Mouse (Mus musculus) midbrain, embryonic 14.5 days (tissue): ENCODE measurements at regions not wholly inside any gene's neighbourhood (a gene's known extent, or its start where the extent isn't known, plus 50 kb on each side); places are given as distances from the start of the nearest gene placed in this dataset.

ENCODE experiments used
- ATAC-seq: fragments of 200-750 bp; cut with Nextera tagmentation; 2 replicates; pipeline ENCODE4 v1.8.0; 2017; ENCODE audit warnings: moderate number of reproducible peaks, moderate library complexity; ENCODE audit not compliant: low FRiP score, low TSS enrichment
- DNase-seq: peaks from one replicate; pipeline ENCODE4 v3.0.0-alpha.2; 2015
- H3K27ac ChIP-seq: fragments of 300-500 bp; sonication (generic); replicated peaks from 2 replicates; pipeline ENCODE4 v1.5.1; 2014; ENCODE audit warnings: mild to moderate bottlenecking, low read depth, low read length, moderate library complexity
- H3K27me3 ChIP-seq: fragments of 300-500 bp; sonication (generic); 2 replicates; pipeline ENCODE4 v1.6.1; 2014; ENCODE audit warnings: low read length, control low read depth, mixed read lengths; ENCODE audit not compliant: control insufficient read depth, insufficient read depth
- H3K36me3 ChIP-seq: fragments of 300-500 bp; sonication (generic); 2 replicates; pipeline ENCODE4 v1.6.1; 2014; ENCODE audit warnings: low read length, control low read depth; ENCODE audit not compliant: control insufficient read depth, insufficient read depth
- H3K4me1 ChIP-seq: fragments of 300-500 bp; sonication (generic); 2 replicates; pipeline ENCODE4 v1.6.1; 2014; ENCODE audit warnings: mild to moderate bottlenecking, antibody characterized with exemption, low read length, control low read depth; ENCODE audit not compliant: control insufficient read depth, insufficient read depth
- H3K4me2 ChIP-seq: fragments of 300-500 bp; sonication (generic); 2 replicates; pipeline ENCODE4 v1.6.1; 2014; ENCODE audit warnings: mild to moderate bottlenecking, low read length, moderate library complexity
- H3K4me3 ChIP-seq: fragments of 300-500 bp; sonication (generic); replicated peaks from 2 replicates; pipeline ENCODE4 v1.5.1; 2014; ENCODE audit warnings: low read depth, low read length
- H3K9ac ChIP-seq: fragments of 300-500 bp; sonication (generic); replicated peaks from 2 replicates; pipeline ENCODE4 v1.6.1; 2014; ENCODE audit warnings: mild to moderate bottlenecking, low read length, moderate library complexity
- H3K9me3 ChIP-seq: fragments of 300-500 bp; sonication (generic); 2 replicates; pipeline ENCODE4 v1.6.1; 2016; ENCODE audit warnings: low read length, control low read depth, mixed read lengths; ENCODE audit not compliant: control insufficient read depth
- WGBS: fragments of 180-500 bp; shearing (Covaris S2); extraction: QIAGEN DNeasy Blood & Tissue Kit; methylation state at CpG from one replicate; pipeline ENCODE4 v1.1.7; 2014; 5-methylcytosine and 5-hydroxymethylcytosine counted together

GRCm38 (mm10) chr3:102386091-102386490 is 83.6 kb upstream of the Ngf start:
- Histone ChIP-seq H3K4me2 (no peak overlapping the region), H3K27me3 (no peaks in the 10 kb centered on the region), H3K9me3 (no peaks in the 10 kb centered on the region), H3K4me3 (no peak overlapping the region), H3K4me1 (no peaks in the 10 kb centered on the region), H3K9ac (no peak overlapping the region), H3K27ac (no peak overlapping the region), H3K36me3 (no peaks in the 10 kb centered on the region)
- DNase-seq (no peak), ATAC-seq (no peak)
- WGBS: 95% methylated on average over 4 of the region's 4 CpGs

- DNase-seq (no peak), ATAC-seq (no peak)
- Histone ChIP-seq H3K4me1 (no peaks in the 10 kb centered on the region), H3K36me3 (no peaks in the 10 kb centered on the region), H3K27ac (no peak overlapping the region), H3K4me2 (no peak overlapping the region), H3K9me3 (no peaks in the 10 kb centered on the region), H3K27me3 (no peaks in the 10 kb centered on the region), H3K4me3 (no peak overlapping the region), H3K9ac (no peak overlapping the region)
- WGBS: 86% methylated on average over 2 of the region's 2 CpGs
These were observed 85.1 kb upstream of the Ngf start for GRCm38 (mm10) chr3:102384596-102384995.

GRCm38 (mm10) chr3:102383671-102384070 is 86.0 kb upstream of the Ngf start:
- no peak overlapping the region for H3K4me3 ChIP-seq
- no peak overlapping the region for H3K27ac ChIP-seq
- H3K4me1 ChIP-seq: no peaks in the 10 kb centered on the region
- WGBS: 88% methylated on average over 8 of the region's 8 CpGs
- H3K9me3 ChIP-seq: no peaks in the 10 kb centered on the region
- H3K4me2 ChIP-seq: no peak overlapping the region
- ATAC-seq (no peak), DNase-seq (no peak)
- H3K27me3 ChIP-seq: no peaks in the 10 kb centered on the region
- H3K9ac ChIP-seq: no peak overlapping the region
- H3K36me3 ChIP-seq: no peaks in the 10 kb centered on the region

GRCm38 (mm10) chr3:102381683-102382082 is 88.0 kb upstream of the Ngf start:
- Histone ChIP-seq H3K9ac (no peak overlapping the region), H3K9me3 (no peaks in the 10 kb centered on the region), H3K4me1 (no peaks in the 10 kb centered on the region), H3K4me2 (no peak overlapping the region), H3K4me3 (no peak overlapping the region), H3K36me3 (no peaks in the 10 kb centered on the region), H3K27me3 (no peaks in the 10 kb centered on the region), H3K27ac (no peak overlapping the region)
- ATAC-seq (no peak), DNase-seq (no peak)
- 91% methylated on average over 10 of the region's 10 CpGs for WGBS

- no peak overlapping the region for H3K4me2 ChIP-seq
- H3K9me3 ChIP-seq: no peaks in the 10 kb centered on the region
- no peak for DNase-seq
- no peak overlapping the region for H3K27ac ChIP-seq
- no peak overlapping the region for H3K4me3 ChIP-seq
- H3K27me3 ChIP-seq: no peaks in the 10 kb centered on the region; the same call in 1 of the 2 replicates
- no peak for ATAC-seq
- no peak overlapping the region for H3K9ac ChIP-seq
- H3K4me1 ChIP-seq: no peaks in the 10 kb centered on the region
- WGBS: 85% methylated on average over 5 of the region's 5 CpGs
- no peaks in the 10 kb centered on the region for H3K36me3 ChIP-seq
These were observed 95.2 kb upstream of the Ngf start for GRCm38 (mm10) chr3:102374381-102375060.

- Histone ChIP-seq H3K27ac (no peak overlapping the region), H3K4me3 (no peak overlapping the region), H3K36me3 (no peaks in the 10 kb centered on the region), H3K9ac (no peak overlapping the region), H3K27me3 (peaks cover 10% of the 10 kb centered on the region; the same call in 1 of the 2 replicates), H3K4me2 (no peak overlapping the region), H3K9me3 (no peaks in the 10 kb centered on the region), H3K4me1 (no peaks in the 10 kb centered on the region)
- ATAC-seq (no peak), DNase-seq (no peak)
- WGBS: 80% methylated on average over 8 of the region's 8 CpGs
These were observed 97.4 kb upstream of the Ngf start for GRCm38 (mm10) chr3:102372205-102372899.

- H3K27me3 ChIP-seq: peaks cover 48% of the 10 kb centered on the region
- H3K4me3 ChIP-seq: no peak overlapping the region
- H3K9me3 ChIP-seq: no peaks in the 10 kb centered on the region
- H3K27ac ChIP-seq: no peak overlapping the region
- no peak overlapping the region for H3K4me2 ChIP-seq
- no peak overlapping the region for H3K9ac ChIP-seq
- no peak for DNase-seq
- H3K4me1 ChIP-seq: no peaks in the 10 kb centered on the region
- 79% methylated on average over 6 of the region's 6 CpGs for WGBS
- no peaks in the 10 kb centered on the region for H3K36me3 ChIP-seq
- ATAC-seq: no peak
These were observed 103.5 kb upstream of the Ngf start for GRCm38 (mm10) chr3:102366188-102366587.

GRCm38 (mm10) chr3:102364326-102364935 is 105.3 kb upstream of the Ngf start:
- no peak overlapping the region for H3K27ac ChIP-seq
- DNase-seq (no peak), ATAC-seq (no peak)
- H3K4me2 ChIP-seq: no peak overlapping the region
- 83% methylated on average over 5 of the region's 5 CpGs for WGBS
- no peaks in the 10 kb centered on the region for H3K36me3 ChIP-seq
- no peak overlapping the region for H3K4me3 ChIP-seq
- no peak overlapping the region for H3K9ac ChIP-seq
- no peaks in the 10 kb centered on the region for H3K4me1 ChIP-seq
- H3K27me3 ChIP-seq: peaks cover 65% of the 10 kb centered on the region
- H3K9me3 ChIP-seq: no peaks in the 10 kb centered on the region
